Mouse (Mus musculus) c-Kit-positive CD71-positive TER-119-negative erythroid progenitor cells, embryonic 14.5 days (primary cell): Measurements from ENCODE around the gene Gys2.

Experiments used
- DNase-seq: peaks from one replicate; pipeline ENCODE4 v3.0.0-alpha.2; 2013; ENCODE audit warnings: low read depth

Gene Gys2

DNA sequence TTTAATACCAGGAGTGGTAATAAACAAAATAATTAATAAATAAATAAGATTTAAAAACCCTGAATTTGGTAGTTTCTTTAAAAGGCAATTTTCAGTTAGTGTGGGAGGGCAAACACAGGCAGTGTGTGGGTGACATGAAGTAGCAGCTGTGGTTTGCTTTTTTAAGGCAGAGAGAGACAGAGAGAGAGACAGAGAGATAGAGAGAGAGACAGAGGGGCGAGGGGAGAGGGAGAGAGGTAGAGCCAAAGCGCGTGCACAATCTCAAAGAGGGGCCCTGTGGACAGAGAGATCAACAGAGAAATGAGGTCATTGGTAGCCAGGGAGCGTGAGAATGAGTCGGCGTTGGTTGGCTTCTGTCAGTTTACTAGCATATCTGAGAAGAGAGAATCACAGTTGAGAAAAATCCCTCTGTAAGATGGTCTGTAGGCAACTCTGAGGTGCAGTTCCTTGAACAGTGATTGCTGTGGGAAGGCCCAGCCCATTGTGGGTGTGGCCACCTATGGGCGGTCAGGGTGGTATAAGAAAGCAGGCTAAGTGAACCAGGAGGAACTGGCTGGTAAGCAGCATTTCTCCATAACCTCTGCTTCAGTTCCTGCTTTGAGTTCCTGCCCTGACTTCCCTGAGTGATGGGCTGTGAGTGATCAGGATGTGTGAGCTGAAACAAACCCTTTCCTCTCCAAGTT lies 17.5 kb downstream of the Gys2 start:
- no peak for DNase-seq

DNA sequence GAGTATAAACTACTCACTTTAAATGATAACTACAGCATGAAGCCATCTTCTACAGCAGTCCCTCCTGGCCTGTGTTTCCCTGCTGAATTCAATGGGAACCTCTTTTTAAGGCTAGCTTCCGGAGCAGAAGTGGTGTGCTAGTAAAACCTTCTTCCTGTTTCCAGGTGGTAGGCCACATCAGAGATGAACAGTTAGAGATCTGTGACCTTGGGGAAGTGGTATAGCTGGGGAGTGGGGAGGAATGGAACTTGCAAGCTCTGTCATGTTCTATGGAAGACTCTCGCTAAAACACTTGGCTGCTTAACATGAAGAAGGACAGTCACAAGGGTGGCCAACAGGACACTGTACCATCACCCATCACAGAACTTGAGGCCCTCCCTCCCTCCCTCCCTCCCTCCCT lies 19.6 kb downstream of the Gys2 start:
- DNase-seq, result no peak

DNA sequence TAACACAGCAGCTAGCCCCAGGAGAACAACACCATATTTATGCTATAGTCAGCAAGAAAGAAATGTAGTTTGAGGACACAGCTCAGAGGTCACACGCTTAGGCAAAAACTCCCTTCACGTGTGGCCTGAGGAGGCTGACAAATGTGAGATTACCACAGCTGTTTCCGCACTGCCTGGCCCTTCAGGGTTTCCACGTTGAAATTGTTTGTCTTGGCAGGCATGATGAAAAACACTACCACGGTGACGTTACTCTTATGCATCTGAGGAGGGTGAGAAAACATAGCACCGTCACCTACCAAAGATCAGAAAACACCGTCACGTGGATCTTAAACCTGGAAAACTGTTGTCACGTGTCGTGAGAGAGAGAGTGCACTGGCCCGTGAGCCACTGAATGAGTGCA lies 21.5 kb downstream of the Gys2 start:
- DNase-seq, result no peak

DNA sequence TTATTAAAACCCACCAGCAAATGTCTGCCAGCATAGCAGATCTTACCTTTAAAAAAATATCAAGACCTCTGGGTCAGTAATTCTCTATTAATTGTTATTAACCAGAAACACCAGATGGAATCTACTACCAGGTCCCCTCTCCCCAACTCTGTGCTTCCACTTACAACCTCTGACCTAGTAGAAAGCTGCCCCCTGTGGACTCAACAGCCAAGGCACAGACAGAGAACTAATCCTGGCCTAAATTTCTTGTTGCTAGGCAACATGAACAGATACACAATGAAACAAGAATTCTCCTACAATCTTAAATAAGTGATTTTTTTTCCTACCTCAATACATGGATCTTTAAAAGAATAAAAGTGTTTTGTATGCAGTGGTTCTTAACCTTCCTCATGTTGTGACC lies 43.8 kb downstream of the Gys2 start:
- no peak for DNase-seq

DNA sequence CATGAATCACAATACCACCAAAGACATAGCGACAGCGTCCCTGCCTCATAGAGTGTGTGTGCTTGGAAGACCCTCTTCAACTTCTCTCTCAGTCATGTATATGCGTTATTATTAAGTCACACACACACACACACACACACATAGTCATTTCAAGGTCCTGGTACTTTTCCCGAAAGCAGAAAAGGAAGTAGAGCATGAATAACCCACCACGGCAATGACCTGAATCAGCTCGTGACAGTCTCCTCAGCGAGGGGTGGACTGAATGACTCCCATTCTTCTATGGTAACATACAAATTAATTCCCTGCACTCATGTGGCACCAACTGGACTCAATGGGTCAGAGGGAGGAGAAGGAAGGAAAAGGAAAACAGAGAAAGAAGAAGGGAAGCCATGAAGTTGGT lies 47.9 kb downstream of the Gys2 start:
- DNase-seq, result no peak

DNA sequence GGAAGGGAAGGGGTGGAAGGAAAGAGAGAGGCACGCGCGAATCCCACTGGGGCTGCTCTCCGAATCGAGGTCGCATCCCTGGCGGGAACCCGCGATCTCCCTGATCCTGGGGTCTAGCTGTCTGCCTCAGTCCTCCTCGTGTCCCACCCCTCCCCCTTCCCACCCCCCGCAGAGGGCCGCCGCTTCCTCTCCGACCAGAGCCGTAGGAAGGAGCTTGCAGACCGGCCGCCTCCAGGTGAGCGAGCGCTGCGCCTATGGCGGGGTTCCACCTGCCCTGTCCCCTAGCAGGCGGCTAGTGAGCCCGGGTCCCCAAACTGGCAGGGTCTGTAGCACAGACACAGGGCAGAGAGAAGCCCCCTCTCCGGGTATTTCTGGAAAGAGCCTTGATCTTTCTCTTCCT lies 58.3 kb downstream of the Gys2 start:
- DNase-seq, result no peak

DNA sequence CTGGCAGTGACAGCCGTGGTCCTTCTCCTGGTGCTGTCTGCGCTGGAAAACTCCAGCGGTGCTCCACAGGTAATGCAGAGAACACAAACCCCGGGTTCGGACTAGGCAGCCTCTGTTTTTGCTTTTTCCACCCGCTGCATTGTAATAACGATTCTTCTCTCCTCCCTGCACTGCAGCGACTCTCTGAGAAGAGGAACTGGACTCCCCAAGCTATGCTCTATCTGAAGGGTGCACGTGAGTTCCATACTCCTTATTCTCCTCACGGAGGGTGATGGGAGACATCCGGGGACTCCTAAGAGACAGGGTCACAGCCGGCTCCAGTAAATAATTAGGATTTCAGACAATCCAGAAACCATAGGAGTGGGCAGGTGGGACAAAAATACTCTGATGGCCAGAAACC lies 59.1 kb downstream of the Gys2 start:
- no peak for DNase-seq

DNA sequence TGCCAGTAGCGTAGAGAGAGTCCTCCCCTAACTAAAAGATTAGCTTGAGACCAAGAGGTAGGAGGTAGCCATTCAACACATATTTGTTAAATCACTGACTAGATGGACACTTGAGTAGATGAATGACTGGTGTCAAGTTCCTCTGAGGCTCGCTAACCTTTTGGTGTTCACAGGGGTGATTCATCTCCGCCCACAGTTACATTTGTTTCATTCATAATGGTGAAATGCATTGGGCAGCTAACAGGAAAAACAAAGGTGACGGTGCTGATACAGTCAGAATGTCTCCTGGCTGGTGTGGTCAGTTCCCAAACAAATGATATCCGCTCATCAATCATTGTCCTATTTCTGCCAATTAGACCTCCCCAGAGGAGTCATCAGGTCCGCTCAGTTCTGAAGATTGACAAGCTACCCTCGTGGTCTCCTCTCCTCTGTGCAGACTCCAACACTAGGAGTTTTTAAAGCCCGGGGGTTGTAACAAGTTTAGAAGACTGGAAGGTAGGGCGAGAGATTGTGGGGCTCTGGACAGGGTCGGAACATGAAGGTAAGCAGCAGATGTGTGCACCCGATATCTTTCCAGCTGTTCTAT lies 59.9 kb downstream of the Gys2 start, which contains the start of gene Spx:
Gene Spx (plus strand): TSS at position 536 of the 586 bp plus-strand sequence.
- DNase-seq, result no peak

DNA sequence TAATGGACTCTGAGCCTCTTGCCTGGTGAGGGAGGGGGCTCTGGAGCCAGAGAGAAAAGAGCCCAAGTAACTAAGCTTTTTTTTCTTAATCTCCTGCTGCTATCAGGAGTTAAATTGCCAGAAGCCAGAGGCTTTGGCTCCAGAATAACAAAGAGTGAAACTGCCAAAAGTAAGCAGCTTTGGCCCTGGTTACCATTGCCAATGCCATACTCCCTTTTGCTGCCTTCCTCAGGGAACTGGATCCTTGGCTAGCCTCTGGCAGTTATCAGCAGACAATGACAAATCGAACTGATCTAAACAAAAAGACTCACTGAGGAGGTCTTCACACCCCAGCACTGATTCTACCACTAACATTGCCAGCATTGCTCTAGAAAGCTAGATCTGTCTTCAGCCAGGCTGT lies 61.8 kb downstream of the Gys2 start:
- no peak for DNase-seq

DNA sequence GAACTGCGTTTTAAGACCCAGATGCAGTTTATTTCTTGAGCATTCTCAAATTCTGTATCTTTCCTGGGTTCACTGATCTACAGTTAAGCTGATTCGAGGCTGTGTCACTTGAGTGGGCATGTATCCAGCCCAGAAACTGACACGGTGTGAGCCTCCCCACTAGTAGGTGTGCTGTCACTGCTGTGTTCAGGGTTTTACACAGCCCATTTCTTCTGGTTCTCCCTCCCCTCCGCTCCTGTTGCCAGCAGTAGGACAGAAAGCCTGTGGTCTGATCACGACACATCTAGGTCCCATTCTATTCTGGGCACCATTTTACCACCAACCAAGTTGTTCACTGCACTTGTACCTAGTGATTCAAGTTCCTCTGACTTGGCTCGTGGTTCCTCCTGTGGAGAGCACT lies 77.2 kb downstream of the Gys2 start:
- no peak for DNase-seq

DNA sequence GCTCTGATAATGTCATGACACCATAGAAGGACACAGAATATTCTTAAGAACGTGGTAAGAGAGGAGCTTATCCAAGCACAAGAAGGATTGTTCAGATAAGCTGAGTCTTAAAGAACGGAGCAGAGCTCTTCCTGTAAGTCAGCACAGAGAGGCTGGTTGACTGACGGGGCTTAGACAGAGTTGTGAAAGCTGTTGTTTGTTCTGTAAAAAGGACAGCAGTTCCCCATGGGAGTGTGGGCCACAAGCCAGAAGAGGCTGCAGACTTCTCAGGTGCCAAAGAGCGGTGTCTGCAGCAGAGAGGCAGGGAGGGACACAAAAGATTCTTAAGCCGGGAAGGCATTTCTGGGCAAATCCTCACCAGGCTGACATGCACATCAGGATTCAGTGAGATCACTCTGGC lies 78.2 kb downstream of the Gys2 start:
- no peak for DNase-seq

DNA sequence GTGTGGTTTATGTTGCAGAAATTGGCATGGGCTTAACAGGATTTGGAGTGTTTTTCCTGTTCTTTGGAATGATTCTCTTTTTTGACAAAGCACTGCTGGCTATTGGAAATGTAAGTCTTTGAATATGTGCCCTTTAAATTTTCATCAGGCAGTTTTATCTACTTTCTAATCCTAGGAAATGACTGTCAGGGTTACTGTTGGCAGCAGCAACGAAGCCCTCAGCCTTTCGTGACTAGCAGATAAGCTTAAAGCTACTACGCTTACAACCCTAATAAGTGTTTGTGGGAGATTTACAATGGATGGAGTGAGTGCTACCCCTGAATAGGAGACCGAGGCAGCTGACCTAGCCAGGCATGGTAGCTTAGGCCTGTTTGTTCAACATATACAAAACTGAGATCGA lies 80.6 kb downstream of the Gys2 start:
- no peak for DNase-seq

DNA sequence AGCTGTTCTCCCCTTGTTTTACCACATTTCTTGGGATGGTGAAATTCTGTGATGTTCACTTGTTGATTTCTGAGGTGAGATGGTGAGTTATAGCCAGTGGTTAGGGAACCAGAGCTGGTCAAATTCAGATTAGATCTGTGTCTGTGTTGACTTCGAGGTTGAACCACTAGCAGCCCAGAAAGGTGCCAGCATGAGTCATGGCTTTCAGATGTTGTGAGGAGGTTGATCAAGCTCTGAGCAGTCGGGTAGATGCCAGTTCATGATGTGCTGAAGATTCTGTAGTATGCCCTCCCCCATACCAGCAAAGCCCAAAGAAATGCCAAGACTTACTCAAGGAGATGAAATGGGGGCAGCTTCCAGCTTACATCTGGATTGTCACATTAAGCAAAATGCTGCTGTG lies 83.8 kb downstream of the Gys2 start:
- no peak for DNase-seq

DNA sequence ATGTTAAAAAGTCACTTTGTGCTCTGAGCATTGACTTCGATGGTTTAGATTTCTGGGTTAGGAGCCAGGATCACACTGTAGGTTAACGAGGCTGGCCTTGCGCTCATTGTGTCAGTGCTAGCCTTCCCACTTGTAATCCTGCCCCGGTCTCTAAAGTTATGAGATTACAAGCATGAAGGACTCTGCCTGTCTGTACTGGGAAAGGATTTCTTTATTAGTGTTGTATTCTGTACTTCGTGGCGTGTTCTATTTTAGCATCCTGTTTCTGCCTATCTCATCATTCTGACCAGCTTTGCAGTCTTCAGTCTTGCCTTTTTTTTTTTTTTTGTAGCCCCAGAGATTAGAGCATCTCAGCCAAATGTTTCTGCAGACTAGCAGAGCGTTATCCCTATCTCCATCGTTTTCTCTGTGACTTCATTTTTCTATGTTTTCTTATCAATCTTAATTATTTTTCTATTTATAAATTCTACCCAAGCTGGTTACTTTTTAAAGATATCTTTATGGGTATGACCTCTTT lies 85.1 kb downstream of the Gys2 start:
- peak; percentile 13 for DNase-seq

DNA sequence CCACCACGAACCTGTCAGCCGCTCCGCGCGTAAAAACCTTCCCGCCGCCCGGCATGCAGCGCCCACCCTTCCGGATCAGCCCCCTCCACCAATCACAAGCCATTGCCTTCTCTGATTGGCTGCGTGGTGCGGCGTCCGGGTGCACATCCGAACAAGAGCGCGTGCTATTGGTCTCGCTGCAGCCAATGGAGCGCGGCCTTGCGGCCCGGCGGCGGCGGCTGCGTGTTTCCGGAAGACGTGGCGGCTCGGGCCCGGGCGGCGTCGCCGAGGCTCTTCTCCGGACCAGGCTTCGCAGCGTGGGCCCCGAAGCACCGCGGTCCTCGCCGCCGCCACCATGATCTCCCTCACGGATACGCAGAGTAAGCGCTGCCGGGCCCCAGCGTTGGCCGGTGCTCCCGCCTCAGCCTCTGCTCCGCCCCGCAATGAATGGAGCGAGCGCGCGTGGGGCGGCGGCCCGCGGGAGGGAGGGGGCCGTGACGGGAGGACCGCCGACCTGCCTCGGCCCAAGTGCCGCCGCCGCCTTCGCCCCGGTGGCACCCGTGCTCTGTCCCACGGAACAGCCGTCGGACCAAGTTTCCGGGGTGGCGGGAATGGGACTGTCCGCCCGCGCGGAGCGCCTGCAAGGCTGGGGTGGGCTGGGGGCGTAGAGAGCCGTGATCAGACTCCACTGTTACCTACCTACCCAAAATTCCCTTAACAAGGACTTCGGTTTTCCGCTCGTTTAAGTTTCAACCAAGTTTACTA lies 85.7 kb downstream of the Gys2 start, which contains the start of the genes Recql and Golt1b:
Gene Recql (minus strand): TSS at position 77 of the 744 bp plus-strand sequence.
Gene Golt1b (plus strand): TSS at position 211 of the 744 bp plus-strand sequence.
- DNase-seq, result peak; percentile 85

DNA sequence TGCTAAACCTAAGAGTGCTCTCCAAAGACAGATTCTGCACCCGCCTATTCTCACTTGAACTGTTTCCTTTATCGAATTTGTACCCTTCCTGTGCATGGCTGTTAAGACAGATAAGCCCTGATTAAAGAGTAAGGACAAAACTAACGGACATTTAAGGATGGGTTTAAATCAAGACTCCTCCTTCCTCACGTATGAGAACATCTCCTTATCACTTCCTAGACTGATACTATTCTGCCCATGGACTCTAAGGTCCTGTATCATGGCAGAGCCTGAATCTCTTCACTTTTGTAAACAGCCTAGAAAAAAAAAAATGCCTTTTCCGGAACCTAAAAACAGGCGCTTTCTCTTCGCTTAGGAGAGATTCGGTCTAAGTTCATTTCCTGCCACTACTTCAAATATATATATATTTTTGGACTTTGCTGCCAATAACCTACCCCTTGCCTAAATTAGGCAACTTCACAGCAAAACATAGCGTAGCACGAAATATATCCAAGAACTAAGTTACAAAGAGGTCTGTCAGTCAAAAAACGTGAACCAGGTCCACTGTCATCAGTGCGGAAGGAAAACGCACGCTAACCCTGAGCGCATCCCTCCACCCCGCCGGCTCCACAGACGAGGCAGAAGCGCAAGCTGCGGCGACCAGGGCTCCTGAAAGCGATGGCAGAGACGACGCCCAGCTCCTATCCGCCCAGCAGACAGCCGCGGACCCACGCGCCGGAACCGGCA lies 86.5 kb downstream of the Gys2 start:
- peak; percentile 55 for DNase-seq

DNA sequence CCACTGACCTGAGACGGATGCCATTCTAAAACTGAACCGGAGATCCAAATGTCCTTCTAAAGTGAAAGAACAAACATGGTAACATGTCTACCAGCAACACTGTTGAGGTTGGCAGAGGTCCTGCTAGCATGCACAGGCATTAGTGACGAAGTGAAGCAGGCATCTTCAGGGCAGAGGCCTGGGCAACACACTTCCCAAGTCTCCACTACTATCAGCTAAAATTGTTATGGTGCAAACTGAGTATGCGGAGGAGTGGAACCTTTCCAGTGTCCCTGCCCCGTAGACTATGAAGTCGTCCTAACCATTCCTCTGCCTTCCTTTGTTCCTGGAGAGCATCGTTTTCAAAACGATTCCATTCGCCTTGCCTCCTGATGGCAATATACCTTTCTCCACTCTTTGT lies 88.4 kb downstream of the Gys2 start:
- DNase-seq, result no peak

DNA sequence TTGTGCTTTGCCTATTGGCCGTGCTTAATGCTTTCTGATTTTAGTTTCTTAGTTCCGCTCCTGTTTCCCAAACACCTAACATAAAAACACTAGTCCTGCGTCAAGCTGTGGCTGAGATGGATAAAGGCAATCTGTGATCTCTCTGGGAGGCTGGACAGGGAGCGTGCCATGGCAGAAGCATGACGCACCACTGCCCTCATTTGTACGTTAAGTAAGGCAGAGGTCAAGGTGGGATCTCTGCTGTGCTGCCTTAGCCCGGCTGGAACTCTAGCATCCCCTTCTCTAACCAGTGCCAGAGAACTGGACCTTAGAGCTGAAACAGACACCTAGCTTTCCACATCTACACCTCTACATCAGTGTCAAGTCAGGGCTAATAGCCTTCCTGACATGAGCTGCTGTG lies 91.3 kb downstream of the Gys2 start:
- DNase-seq, result no peak

DNA sequence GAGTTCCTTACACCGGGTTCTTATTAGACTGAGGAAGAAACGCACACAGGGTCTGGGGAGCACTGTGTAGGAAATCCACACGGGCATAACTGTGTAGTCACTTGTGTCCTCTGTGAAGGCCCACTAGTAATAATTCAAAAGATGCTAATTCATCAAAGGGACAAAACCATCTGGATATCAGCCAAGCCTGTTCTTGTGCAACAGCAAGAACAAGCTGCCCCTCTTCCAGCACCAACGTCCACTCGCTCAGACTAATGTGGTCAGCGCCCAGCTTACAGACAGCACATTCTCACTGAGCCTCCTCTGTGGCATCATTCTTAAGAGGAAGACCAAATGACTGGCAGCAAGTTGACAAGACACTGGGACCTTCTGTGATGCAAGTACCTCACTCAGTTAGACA lies 92.9 kb downstream of the Gys2 start:
- no peak for DNase-seq

DNA sequence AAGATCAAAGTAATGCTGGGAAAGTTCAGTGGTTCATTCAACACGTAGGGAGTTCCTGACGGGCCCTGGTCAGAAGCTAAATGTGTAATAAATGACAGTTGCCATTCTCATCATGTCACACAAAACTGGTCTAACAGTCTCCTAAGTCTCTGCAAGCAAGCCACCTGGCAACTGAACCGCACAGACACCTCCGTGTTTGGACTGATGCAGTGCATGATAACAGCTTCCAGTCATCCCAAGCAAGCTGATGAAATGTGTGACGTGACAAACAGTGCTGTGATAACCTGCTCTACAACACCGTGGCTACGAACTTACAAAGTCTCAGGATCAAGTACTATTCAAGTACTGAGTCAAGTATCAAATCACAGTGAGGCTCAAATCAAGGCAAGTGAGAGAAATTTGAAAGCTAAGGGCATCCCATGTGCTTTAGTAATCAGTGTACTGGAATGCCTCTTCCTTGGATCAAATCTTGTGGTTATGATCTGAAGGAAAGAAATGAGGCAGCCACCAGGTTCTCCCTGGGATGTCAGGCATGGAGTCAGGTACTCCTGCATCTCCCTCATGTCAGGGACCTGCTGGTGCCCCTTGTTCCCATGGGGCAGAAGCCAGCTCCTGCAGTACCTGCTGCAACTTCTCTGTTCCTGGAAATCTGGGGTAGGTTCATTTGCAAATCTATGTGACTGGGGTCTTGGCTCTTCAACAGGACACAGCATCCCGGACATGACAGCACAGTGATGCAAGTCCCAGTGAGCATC lies 94.2 kb downstream of the Gys2 start:
- DNase-seq, result no peak

DNA sequence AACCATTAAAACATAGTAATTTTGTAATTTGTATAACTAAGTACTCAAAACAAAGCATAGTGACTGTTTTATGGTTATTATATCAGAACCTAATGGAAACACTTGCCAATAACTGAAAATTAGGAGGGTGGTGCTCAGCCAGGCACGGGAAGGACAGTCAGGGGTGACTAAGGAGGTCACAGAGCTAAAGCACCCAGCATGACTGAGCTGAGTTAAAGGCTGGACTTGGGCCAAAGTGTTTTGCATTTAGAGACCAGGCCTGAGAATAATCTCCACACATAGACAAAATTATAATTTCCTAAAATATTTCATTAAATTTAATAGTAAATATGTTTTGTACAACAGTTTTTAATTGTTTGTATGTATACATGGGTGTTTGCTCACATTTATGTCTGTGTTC lies 95.8 kb downstream of the Gys2 start:
- no peak for DNase-seq
